Mouse (Mus musculus) brain, embryonic 14.5 days (tissue): ENCODE results near the gene Riok1.

Experiments used
- CTCF ChIP-seq: fragments of 200-500 bp; IDR thresholded peaks from 2 replicates; pipeline ENCODE4 v1.5.1; 2012; ENCODE audit warnings: inconsistent platforms, mild to moderate bottlenecking, moderate library complexity, borderline replicate concordance; ENCODE audit not compliant: insufficient read depth, insufficient read length; ENCODE audit errors: extremely low read depth
- POLR2A ChIP-seq: fragments of 200-500 bp; IDR thresholded peaks from 2 replicates; pipeline ENCODE4 v1.6.1; 2012; ENCODE audit warnings: mild to moderate bottlenecking, inconsistent platforms, borderline replicate concordance; ENCODE audit not compliant: poor library complexity, insufficient read depth, insufficient read length, severe bottlenecking; ENCODE audit errors: extremely low read depth

- TF ChIP-seq POLR2A = no peak
- no peak for TF ChIP-seq CTCF
Observed at GRCm38 (mm10) chr13:38086711-38087110, 49.9 kb downstream of the Riok1 start.
